Mouse (Mus musculus) testis, postnatal 14 days (tissue): ENCODE measurements around the gene Gm21988.

Source experiments
- DNase-seq: peaks from one replicate; pipeline ENCODE4 v3.0.0; 2021; ENCODE audit warnings: low spot score

Gm21988 gene

GRCm38 (mm10) chr11:70239541-70240279, at the start of gene Gm21988, which contains the start of gene Rnasek:
Gm21988 (minus strand) TSS chr11:70239830.
Rnasek (minus strand) TSS chr11:70239842.
- peak; percentile 76 for DNase-seq

- no peak for DNase-seq
Measured at GRCm38 (mm10) chr11:70289236-70289635, 49.6 kb upstream of the Gm21988 start.

GRCm38 (mm10) chr11:70288102-70288501, 48.5 kb upstream of the Gm21988 start:
- no peak for DNase-seq

GRCm38 (mm10) chr11:70285686-70286085, 46.1 kb upstream of the Gm21988 start:
- no peak for DNase-seq

GRCm38 (mm10) chr11:70284757-70285156, 45.1 kb upstream of the Gm21988 start:
- no peak for DNase-seq

GRCm38 (mm10) chr11:70283666-70284065, 44.0 kb upstream of the Gm21988 start:
- no peak for DNase-seq

GRCm38 (mm10) chr11:70280441-70280840, 40.8 kb upstream of the Gm21988 start:
- no peak for DNase-seq

GRCm38 (mm10) chr11:70278961-70279360, 39.3 kb upstream of the Gm21988 start:
- DNase-seq: no peak

GRCm38 (mm10) chr11:70271641-70272040, 32.0 kb upstream of the Gm21988 start:
- no peak for DNase-seq

- DNase-seq: no peak
Measured at GRCm38 (mm10) chr11:70266405-70266804, 26.8 kb upstream of the Gm21988 start.

GRCm38 (mm10) chr11:70265819-70266218, 26.2 kb upstream of the Gm21988 start:
- no peak for DNase-seq

- DNase-seq: no peak
Measured at GRCm38 (mm10) chr11:70265252-70265651, 25.6 kb upstream of the Gm21988 start.

GRCm38 (mm10) chr11:70259035-70259434, 19.4 kb upstream of the Gm21988 start:
- no peak for DNase-seq

GRCm38 (mm10) chr11:70254931-70255531, 15.4 kb upstream of the Gm21988 start, which contains the start of gene Alox12:
Alox12 (minus strand) TSS chr11:70255353.
- DNase-seq: no peak

- DNase-seq: no peak
Measured at GRCm38 (mm10) chr11:70254337-70254736, 14.7 kb upstream of the Gm21988 start.

- no peak for DNase-seq
Measured at GRCm38 (mm10) chr11:70251853-70252252, 12.2 kb upstream of the Gm21988 start.

- DNase-seq: no peak
Measured at GRCm38 (mm10) chr11:70250150-70250549, 10.5 kb upstream of the Gm21988 start.

GRCm38 (mm10) chr11:70247136-70247845, 7.7 kb upstream of the Gm21988 start:
- no peak for DNase-seq

- no peak for DNase-seq
Measured at GRCm38 (mm10) chr11:70242591-70242990, 3.0 kb upstream of the Gm21988 start.

GRCm38 (mm10) chr11:70238591-70239440, 814 bp downstream of the Gm21988 start:
- DNase-seq: no peak

- DNase-seq: peak; percentile 97
Measured at GRCm38 (mm10) chr11:70237457-70238167, 2.0 kb downstream of the Gm21988 start, which contains the start of gene 0610010K14Rik. 0610010K14Rik (minus strand) TSS chr11:70237914.
